Mouse (Mus musculus) CH12.LX (cell line): ENCODE measurements at regions not wholly inside any gene's neighbourhood (a gene's known extent, or its start where the extent isn't known, plus 50 kb on each side); places are given as distances from the start of the nearest gene placed in this dataset.

Source experiments
- DNase-seq: peaks from one replicate; pipeline ENCODE4 v3.0.0-alpha.2; 2013; ENCODE audit errors: extremely low read depth
- H3K27ac ChIP-seq: 2 replicates; pipeline ENCODE4 v1.5.1; 2012; ENCODE audit warnings: low read depth, mild to moderate bottlenecking, control low read depth, moderate library complexity; ENCODE audit not compliant: insufficient read depth
- H3K27me3 ChIP-seq: replicated peaks from 2 replicates; pipeline ENCODE3; 2012; ENCODE audit warnings: inconsistent platforms
- H3K36me3 ChIP-seq, 2 experiments: replicated peaks in 1 of 2; 2 replicates each; pipeline versions ENCODE3 to v1.6.1; 2012; ENCODE audit warnings: inconsistent platforms in 1 of 2, low read length in 1 of 2, mild to moderate bottlenecking in 1 of 2, mixed read lengths in 1 of 2, moderate library complexity in 1 of 2; ENCODE audit not compliant: control insufficient read depth in 1 of 2, insufficient read depth in 1 of 2
- H3K4me1 ChIP-seq, 2 experiments: 2 replicates each; pipeline ENCODE4 v1.6.1; 2012; ENCODE audit warnings: inconsistent platforms in 1 of 2, moderate library complexity in 1 of 2; ENCODE audit not compliant: insufficient read depth in 2 of 2, control insufficient read depth in 1 of 2
- H3K4me2 ChIP-seq: 2 replicates; pipeline ENCODE4 v1.6.1; 2012; ENCODE audit warnings: low read depth, mild to moderate bottlenecking, control low read depth; ENCODE audit not compliant: poor library complexity, insufficient read depth, severe bottlenecking
- H3K4me3 ChIP-seq, 3 experiments: fragments of 150-350 bp in 1 of 3; sonication (generic) in 1 of 3; replicated peaks in 1 of 3; 2 replicates each; pipeline versions ENCODE3 to v1.5.1; 2011 to 2012; ENCODE audit warnings: low read depth in 2 of 3, low read length in 2 of 3, mild to moderate bottlenecking in 2 of 3, moderate library complexity in 2 of 3, control low read depth in 1 of 3, improper control_type of control experiment in 1 of 3, inconsistent platforms in 1 of 3, mixed read lengths in 1 of 3; ENCODE audit not compliant: poor library complexity in 1 of 3
- H3K79me2 ChIP-seq: replicated peaks from 2 replicates; pipeline ENCODE4 v1.6.1; 2012; ENCODE audit warnings: mild to moderate bottlenecking, moderate library complexity; ENCODE audit not compliant: control insufficient read depth, poor library complexity, insufficient read depth, severe bottlenecking; ENCODE audit errors: extremely low read depth
- H3K9ac ChIP-seq: 2 replicates; pipeline ENCODE4 v1.6.1; 2012; ENCODE audit warnings: low read depth, mild to moderate bottlenecking, control low read depth, moderate library complexity; ENCODE audit not compliant: insufficient read depth
- H3K9me3 ChIP-seq: replicated peaks from 2 replicates; pipeline ENCODE3; 2012; ENCODE audit warnings: low read length, inconsistent platforms, mixed read lengths
- BHLHE40 ChIP-seq: IDR thresholded peaks from 2 replicates; pipeline ENCODE4 v1.6.1; 2011; ENCODE audit warnings: mild to moderate bottlenecking, low read depth, low read length, improper control_type of control experiment
- CHD2 ChIP-seq: IDR thresholded peaks from 2 replicates; pipeline ENCODE4 v1.6.1; 2011; ENCODE audit warnings: low read length, improper control_type of control experiment
- CTCF ChIP-seq, 2 experiments: IDR thresholded peaks in 1 of 2; conservative IDR thresholded peaks in 1 of 2; 2 replicates each; pipeline ENCODE4 v1.5.1; 2011 to 2012; ENCODE audit warnings: low read depth in 2 of 2, low read length in 2 of 2, improper control_type of control experiment in 1 of 2, inconsistent platforms in 1 of 2, mild to moderate bottlenecking in 1 of 2, moderate library complexity in 1 of 2
- E2F4 ChIP-seq: IDR thresholded peaks from 2 replicates; pipeline ENCODE4 v1.6.1; 2011; ENCODE audit warnings: low read depth, low read length, improper control_type of control experiment; ENCODE audit not compliant: insufficient replicate concordance
- ETS1 ChIP-seq: conservative IDR thresholded peaks from 2 replicates; pipeline ENCODE4 v1.6.1; 2012; ENCODE audit warnings: low read depth, mild to moderate bottlenecking, inconsistent platforms, low read length, improper control_type of control experiment, moderate library complexity
- GABPA ChIP-seq: IDR thresholded peaks from 2 replicates; pipeline ENCODE4 v1.6.1; 2012; ENCODE audit warnings: low read depth, low read length, improper control_type of control experiment, inconsistent platforms; ENCODE audit not compliant: insufficient replicate concordance
- HCFC1 ChIP-seq: IDR thresholded peaks from 2 replicates; pipeline ENCODE4 v1.6.1; 2012; ENCODE audit warnings: low read depth, mild to moderate bottlenecking, inconsistent platforms, low read length, improper control_type of control experiment
- IRF4 ChIP-seq: IDR thresholded peaks from 2 replicates; pipeline ENCODE4 v1.6.1; 2014; ENCODE audit warnings: low read depth, mild to moderate bottlenecking, inconsistent platforms, low read length, improper control_type of control experiment
- KAT2A ChIP-seq: IDR thresholded peaks from 2 replicates; pipeline ENCODE4 v1.6.1; 2012; ENCODE audit warnings: low read length, improper control_type of control experiment, inconsistent platforms; ENCODE audit not compliant: insufficient replicate concordance
- MAX ChIP-seq: IDR thresholded peaks from 2 replicates; pipeline ENCODE4 v1.6.1; 2011; ENCODE audit warnings: low read length, improper control_type of control experiment
- MYC ChIP-seq: IDR thresholded peaks from 2 replicates; pipeline ENCODE4 v1.6.1; 2011; ENCODE audit warnings: low read depth, mild to moderate bottlenecking, improper control_type of control experiment, low read length
- RAD21 ChIP-seq: IDR thresholded peaks from 2 replicates; pipeline ENCODE4 v1.6.1; 2011; ENCODE audit warnings: low read depth, mild to moderate bottlenecking, low read length, improper control_type of control experiment, moderate library complexity
- RCOR1 ChIP-seq: conservative IDR thresholded peaks from 2 replicates; pipeline ENCODE4 v1.6.1; 2012; ENCODE audit warnings: low read depth, mild to moderate bottlenecking, inconsistent platforms, low read length, improper control_type of control experiment
- SMC3 ChIP-seq: IDR thresholded peaks from 2 replicates; pipeline ENCODE4 v1.6.1; 2011; ENCODE audit warnings: low read depth, low read length, improper control_type of control experiment
- TBP ChIP-seq: conservative IDR thresholded peaks from 2 replicates; pipeline ENCODE4 v1.6.1; 2011; ENCODE audit warnings: low read depth, low read length, improper control_type of control experiment
- USF2 ChIP-seq: conservative IDR thresholded peaks from 2 replicates; pipeline ENCODE4 v1.6.1; 2011; ENCODE audit warnings: low read depth, low read length, improper control_type of control experiment
- ZMIZ1 ChIP-seq: IDR thresholded peaks from 2 replicates; pipeline ENCODE4 v1.6.1; 2012; ENCODE audit warnings: low read depth, mild to moderate bottlenecking, inconsistent platforms, low read length, improper control_type of control experiment
- ZNF384 ChIP-seq: IDR thresholded peaks from 2 replicates; pipeline ENCODE4 v1.6.1; 2012; ENCODE audit warnings: low read depth, low read length, improper control_type of control experiment, inconsistent platforms
- dilution Hi-C: fragments of 300-500 bp; cut with MboI; formaldehyde crosslinking; loops from 2 replicates; pipeline ENCODE4 v1.14.3; 2020; ENCODE audit warnings: low sequenced_read_pairs; ENCODE audit not compliant: extremely low pct_unique_long_range_greater_than_20kb, extremely low pct_ligation_motif_present
- in situ Hi-C: fragments of 300-500 bp; cut with MboI; formaldehyde crosslinking; loops from 3 replicates; pipeline ENCODE4 v1.14.3; 2019; ENCODE audit warnings: low sequenced_read_pairs, low pct_ligation_motif_present, low pct_unique_long_range_greater_than_20kb, mixed read lengths

DNA sequence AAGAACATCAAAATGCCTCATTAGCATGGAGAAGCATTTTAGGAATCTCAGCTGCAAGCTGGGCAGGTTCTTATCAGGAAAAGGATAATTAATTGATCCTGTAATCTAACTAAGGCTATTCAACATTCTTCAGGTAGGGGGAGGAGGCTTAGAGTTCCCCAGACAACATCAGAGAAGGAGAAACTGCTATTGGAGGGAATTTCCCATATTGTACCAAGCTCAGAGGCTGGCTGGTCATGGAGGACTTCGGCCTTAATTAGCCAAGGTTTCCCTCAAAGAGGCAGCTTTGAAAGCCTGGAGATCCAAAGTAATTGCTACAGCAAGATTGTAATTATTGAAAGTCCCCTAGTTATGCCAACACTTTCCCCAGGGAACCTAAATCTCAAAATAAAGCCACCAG lies 156.6 kb upstream of the St6gal2 start:
- no peak for DNase-seq
- Histone ChIP-seq H3K36me3 (no peaks in the 10 kb centered on the region), H3K79me2 (no peaks in the 10 kb centered on the region), H3K4me1 (peaks cover 0 to 5% of the 10 kb centered on the region in 2 experiments; a peak in 1 of 4 replicates), H3K9me3 (no peaks in the 10 kb centered on the region), H3K9ac (no peak overlapping the region), H3K27me3 (no peaks in the 10 kb centered on the region), H3K4me3 (no peak overlapping the region), H3K27ac (no peak overlapping the region), H3K4me2 (no peak overlapping the region)
- dilution Hi-C loops (no loop called here), in situ Hi-C loops (no loop called here)
- no peak for TF ChIP-seq RAD21
- no peak for TF ChIP-seq ETS1
- TF ChIP-seq HCFC1 = no peak
- no peak for TF ChIP-seq E2F4
- TF ChIP-seq TBP = no peak
- no peak for TF ChIP-seq RCOR1
- no peak for TF ChIP-seq MAX
- no peak for TF ChIP-seq BHLHE40
- TF ChIP-seq CHD2 = no peak
- TF ChIP-seq GABPA = no peak
- TF ChIP-seq IRF4 = no peak
- no peak for TF ChIP-seq ZMIZ1
- no peak for TF ChIP-seq KAT2A

DNA sequence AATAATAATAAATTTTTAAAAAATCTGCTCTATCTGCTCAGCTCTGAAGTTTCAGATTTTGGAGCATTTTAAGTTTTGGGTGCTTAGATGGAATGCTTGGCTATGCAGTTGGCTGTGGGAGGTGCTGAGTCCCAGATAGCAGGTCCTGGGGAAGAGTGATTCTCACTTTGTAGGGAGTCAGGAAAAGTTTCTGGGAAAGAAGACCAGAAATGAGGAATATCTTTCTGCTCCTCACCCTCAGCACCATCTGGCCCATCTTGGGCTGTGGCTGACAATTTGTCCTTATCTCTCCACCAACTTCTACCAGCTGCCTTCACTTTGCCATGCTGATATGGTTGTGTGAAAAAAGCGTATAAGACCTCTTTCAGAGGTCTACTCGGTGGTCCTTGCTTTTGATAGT lies 152.5 kb upstream of the St6gal2 start:
- Histone ChIP-seq H3K9me3 (no peaks in the 10 kb centered on the region), H3K79me2 (no peaks in the 10 kb centered on the region), H3K4me1 (peaks cover 0 to 5% of the 10 kb centered on the region in 2 experiments; a peak in 1 of 4 replicates), H3K27ac (no peak overlapping the region), H3K27me3 (no peaks in the 10 kb centered on the region), H3K4me2 (no peak overlapping the region), H3K36me3 (no peaks in the 10 kb centered on the region), H3K4me3 (no peak overlapping the region), H3K9ac (no peak overlapping the region)
- dilution Hi-C loops (no loop called here), in situ Hi-C loops (no loop called here)
- DNase-seq = no peak
- TF ChIP-seq ZNF384 (no peak), SMC3 (no peak), MYC (no peak), CTCF (conservative IDR thresholded peaks at IDR 0.05 in 1 of 2, IDR thresholded peaks at IDR 0.05 in 1 of 2; ENCODE audit: low read depth in 2 of 2, low read length in 2 of 2) (no peak), USF2 (no peak)
